Mouse (Mus musculus) forebrain, embryonic 14.5 days (tissue): ENCODE measurements around the gene Osm. TPM values are rescaled to one million over a fixed set of nuclear protein-coding genes. Genes with fewer than 3 reads are reported as not detected.

Experiments
- ATAC-seq: fragments of 200-750 bp; cut with Nextera tagmentation; 2 replicates; pipeline ENCODE4 v1.8.0; 2017; ENCODE audit warnings: mild to moderate bottlenecking, moderate library complexity
- DNase-seq: peaks from one replicate; pipeline ENCODE4 v3.0.0-alpha.2; 2015; ENCODE audit warnings: low spot score
- H3K27ac ChIP-seq: fragments of 300-500 bp; sonication (generic); 2 replicates; pipeline ENCODE4 v1.5.1; 2014; ENCODE audit warnings: low read depth, mild to moderate bottlenecking, control low read depth, low read length, moderate library complexity
- H3K27me3 ChIP-seq: fragments of 300-500 bp; sonication (generic); replicated peaks from 2 replicates; pipeline ENCODE4 v1.6.1; 2014; ENCODE audit warnings: low read length, control low read depth, mixed read lengths; ENCODE audit not compliant: control insufficient read depth, insufficient read depth
- H3K36me3 ChIP-seq: fragments of 300-500 bp; sonication (generic); 2 replicates; pipeline ENCODE4 v1.6.1; 2014; ENCODE audit warnings: low read length, control low read depth; ENCODE audit not compliant: control insufficient read depth, insufficient read depth
- H3K4me1 ChIP-seq: fragments of 300-500 bp; sonication (generic); 2 replicates; pipeline ENCODE4 v1.6.1; 2014; ENCODE audit warnings: antibody characterized with exemption, low read length, control low read depth; ENCODE audit not compliant: control insufficient read depth, insufficient read depth
- H3K4me2 ChIP-seq: fragments of 300-500 bp; sonication (generic); 2 replicates; pipeline ENCODE4 v1.6.1; 2014; ENCODE audit warnings: mild to moderate bottlenecking, control low read depth, low read length
- H3K4me3 ChIP-seq: fragments of 300-500 bp; sonication (generic); 2 replicates; pipeline ENCODE4 v1.5.1; 2014; ENCODE audit warnings: low read depth, low read length, control low read depth
- H3K9ac ChIP-seq: fragments of 300-500 bp; sonication (generic); 2 replicates; pipeline ENCODE4 v1.6.1; 2014; ENCODE audit warnings: mild to moderate bottlenecking, low read length, control low read depth, moderate library complexity
- H3K9me3 ChIP-seq: fragments of 300-500 bp; sonication (generic); replicated peaks from 2 replicates; pipeline ENCODE4 v1.6.1; 2016; ENCODE audit warnings: low read length, control low read depth, mixed read lengths; ENCODE audit not compliant: control insufficient read depth
- WGBS: fragments of 180-500 bp; shearing (Covaris S2); extraction: QIAGEN DNeasy Blood & Tissue Kit; methylation state at CpG from one replicate; pipeline ENCODE4 v1.1.7; 2014; 5-methylcytosine and 5-hydroxymethylcytosine counted together
- polyA plus RNA-seq: library from polyadenylated mRNA; unstranded; fragments of >200 nt; fragmentation: Nextera tagmentation; extraction: Ambion mirVana; gene quantifications from 2 replicates; pipeline ENCODE4 v1.2.1, GENCODE M21; 2014

Osm gene
- polyA plus RNA-seq, 1 experiment from 2014 or later, result 0.14 TPM

DNA sequence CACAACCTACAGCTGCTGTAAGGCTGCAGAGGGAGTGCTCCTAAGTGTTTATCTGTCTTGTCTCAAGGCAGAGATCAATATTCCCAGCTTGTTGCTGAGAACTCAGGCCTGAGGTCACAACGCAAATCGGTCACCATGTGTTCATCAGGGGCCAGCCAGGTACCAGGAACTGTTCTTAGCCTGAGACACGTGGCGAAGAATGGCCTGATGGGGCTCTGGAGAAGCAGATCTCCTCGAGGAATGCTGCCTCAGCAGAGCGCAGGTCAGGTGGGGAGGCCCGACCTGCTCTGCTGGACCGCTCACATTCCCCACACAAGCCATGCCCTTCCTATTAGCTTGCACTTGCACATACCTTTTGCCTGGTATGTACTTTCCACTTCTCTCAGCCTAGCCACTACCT lies 39.6 kb upstream of the Osm start:
- no peak overlapping the region for H3K4me2 ChIP-seq
- WGBS, result 85% methylated on average over 8 of the region's 8 CpGs
- no peaks in the 10 kb centered on the region for H3K36me3 ChIP-seq
- H3K27ac ChIP-seq, result no peak overlapping the region
- no peaks in the 10 kb centered on the region for H3K9me3 ChIP-seq
- no peak for ATAC-seq
- no peak overlapping the region for H3K9ac ChIP-seq
- H3K27me3 ChIP-seq, result no peaks in the 10 kb centered on the region
- H3K4me1 ChIP-seq, result no peaks in the 10 kb centered on the region
- DNase-seq, result no peak
- no peak overlapping the region for H3K4me3 ChIP-seq

- H3K4me2 ChIP-seq, result no peak overlapping the region
- no peak overlapping the region for H3K4me3 ChIP-seq
- no peaks in the 10 kb centered on the region for H3K36me3 ChIP-seq
- DNase-seq, result no peak
- H3K27me3 ChIP-seq, result no peaks in the 10 kb centered on the region
- H3K9ac ChIP-seq, result no peak overlapping the region
- no peaks in the 10 kb centered on the region for H3K4me1 ChIP-seq
- 68% methylated on average over 1 of the region's 1 CpGs for WGBS
- no peaks in the 10 kb centered on the region for H3K9me3 ChIP-seq
- H3K27ac ChIP-seq, result no peak overlapping the region
- no peak for ATAC-seq
Observed at GRCm38 (mm10) chr11:4197691-4198090, 38.5 kb upstream of the Osm start.

DNA sequence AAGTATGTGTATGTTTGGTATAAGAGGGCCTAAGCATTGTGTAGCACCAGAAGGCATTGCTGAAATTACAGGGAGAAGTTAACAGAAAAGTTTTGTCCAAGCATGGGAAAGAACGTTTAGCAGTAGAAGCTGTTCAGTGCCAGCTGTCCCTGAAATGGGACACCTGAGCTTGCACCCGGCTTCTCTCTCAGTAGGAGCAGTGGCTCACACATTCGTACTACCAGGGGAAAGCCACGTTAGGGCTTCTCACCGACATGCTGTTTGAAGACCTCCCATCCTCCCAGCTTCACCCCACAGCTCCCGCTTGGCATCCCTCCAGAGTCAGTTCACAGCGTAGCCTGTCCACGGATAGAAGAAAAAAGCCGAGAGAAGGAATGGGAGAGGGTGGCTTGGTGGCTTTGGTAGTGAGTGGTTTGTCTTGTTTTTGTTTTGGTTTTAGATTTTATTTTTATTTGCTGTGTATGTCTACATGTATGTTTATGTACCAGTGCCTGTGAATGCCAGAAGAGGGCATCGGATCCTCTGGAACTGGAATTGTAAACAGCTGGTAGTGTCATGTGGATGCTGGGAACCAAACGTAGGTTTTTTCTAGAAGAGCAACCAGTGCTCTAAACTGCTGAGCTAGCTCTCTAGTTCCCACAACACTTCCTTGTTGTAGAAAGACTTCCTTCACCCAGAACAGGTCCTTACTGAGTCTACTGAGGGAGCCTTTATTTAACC lies 34.1 kb upstream of the Osm start:
- no peak overlapping the region for H3K4me2 ChIP-seq
- peaks cover 9% of the 10 kb centered on the region; the same call in 1 of the 2 replicates for H3K36me3 ChIP-seq
- H3K4me1 ChIP-seq, result no peaks in the 10 kb centered on the region
- H3K9me3 ChIP-seq, result no peaks in the 10 kb centered on the region
- no peak for DNase-seq
- H3K4me3 ChIP-seq, result no peak overlapping the region
- no peak overlapping the region for H3K27ac ChIP-seq
- ATAC-seq, result no peak
- H3K9ac ChIP-seq, result no peak overlapping the region
- no peaks in the 10 kb centered on the region for H3K27me3 ChIP-seq
- WGBS, result 73% methylated on average over 11 of the region's 11 CpGs

- DNase-seq (no peak), ATAC-seq (no peak)
- Histone ChIP-seq H3K9ac (no peak overlapping the region), H3K27ac (no peak overlapping the region), H3K4me2 (no peak overlapping the region), H3K27me3 (no peaks in the 10 kb centered on the region), H3K9me3 (no peaks in the 10 kb centered on the region), H3K4me3 (no peak overlapping the region), H3K36me3 (peaks cover 16% of the 10 kb centered on the region; the same call in 1 of the 2 replicates), H3K4me1 (no peaks in the 10 kb centered on the region)
- 85% methylated on average over 12 of the region's 12 CpGs for WGBS
Observed at GRCm38 (mm10) chr11:4202995-4203704, 33.1 kb upstream of the Osm start.

DNA sequence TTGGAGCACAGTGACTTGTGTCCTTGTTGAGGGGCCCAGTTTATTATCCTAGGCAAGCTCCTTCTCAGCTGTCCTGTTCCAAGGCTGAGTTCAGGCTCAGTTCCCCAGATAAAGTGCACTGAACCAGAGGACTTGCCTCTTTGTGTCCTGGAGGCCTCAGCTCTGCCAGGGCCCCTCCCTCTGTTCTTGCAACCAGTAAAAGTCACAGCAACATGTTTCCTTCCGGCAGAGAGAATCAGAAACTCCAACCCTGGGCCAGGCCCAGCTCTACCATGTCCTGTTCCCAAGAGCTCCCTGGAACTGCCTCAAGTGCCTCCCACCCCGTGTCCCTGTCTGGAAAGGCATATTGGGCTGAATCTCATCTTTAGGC lies 32.5 kb upstream of the Osm start:
- WGBS, result 56% methylated on average over 2 of the region's 2 CpGs
- ATAC-seq, result no peak

DNA sequence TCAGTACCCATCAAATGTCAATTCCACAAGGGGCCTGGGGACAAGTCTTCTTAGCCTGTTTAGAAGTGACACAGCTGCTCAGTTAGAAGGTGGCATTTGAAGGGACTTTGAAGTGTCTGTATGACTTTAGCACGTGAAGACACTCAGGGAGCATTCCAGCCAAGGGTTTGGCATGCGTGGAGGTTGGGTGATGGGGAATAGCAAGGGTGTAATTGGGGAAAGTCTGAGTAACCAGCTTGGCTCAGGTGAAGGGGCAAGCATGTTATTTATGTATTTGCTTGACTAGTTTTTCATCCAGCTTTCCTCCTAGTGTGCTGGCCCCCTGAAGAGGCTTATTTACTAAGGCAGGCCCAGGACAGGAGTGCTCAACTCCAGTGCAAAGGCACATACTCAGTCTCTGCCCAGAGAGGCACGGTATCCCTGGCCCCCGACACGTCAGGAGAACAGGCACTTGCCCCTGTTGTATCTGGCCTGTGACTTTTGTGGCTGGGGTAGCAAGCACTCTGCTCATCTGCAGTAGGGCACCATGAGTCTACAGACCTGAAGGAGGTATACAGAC lies 31.0 kb upstream of the Osm start:
- no peaks in the 10 kb centered on the region for H3K9me3 ChIP-seq
- no peaks in the 10 kb centered on the region for H3K27me3 ChIP-seq
- peaks cover 30% of the 10 kb centered on the region for H3K36me3 ChIP-seq
- no peak overlapping the region for H3K4me3 ChIP-seq
- no peak overlapping the region for H3K4me2 ChIP-seq
- H3K4me1 ChIP-seq, result no peaks in the 10 kb centered on the region
- no peak overlapping the region for H3K9ac ChIP-seq
- no peak for ATAC-seq
- H3K27ac ChIP-seq, result no peak overlapping the region
- no peak for DNase-seq
- WGBS, result 83% methylated on average over 5 of the region's 5 CpGs

More for the DNA sequence above, 32.5 kb upstream of the Osm start:
- no peak overlapping the region for H3K27ac ChIP-seq
- peaks cover 20% of the 10 kb centered on the region; the same call in 1 of the 2 replicates for H3K36me3 ChIP-seq
- H3K9ac ChIP-seq, result no peak overlapping the region
- H3K4me2 ChIP-seq, result no peak overlapping the region
- H3K9me3 ChIP-seq, result no peaks in the 10 kb centered on the region
- H3K4me1 ChIP-seq, result no peaks in the 10 kb centered on the region
- H3K27me3 ChIP-seq, result no peaks in the 10 kb centered on the region
- no peak for DNase-seq
- no peak overlapping the region for H3K4me3 ChIP-seq

DNA sequence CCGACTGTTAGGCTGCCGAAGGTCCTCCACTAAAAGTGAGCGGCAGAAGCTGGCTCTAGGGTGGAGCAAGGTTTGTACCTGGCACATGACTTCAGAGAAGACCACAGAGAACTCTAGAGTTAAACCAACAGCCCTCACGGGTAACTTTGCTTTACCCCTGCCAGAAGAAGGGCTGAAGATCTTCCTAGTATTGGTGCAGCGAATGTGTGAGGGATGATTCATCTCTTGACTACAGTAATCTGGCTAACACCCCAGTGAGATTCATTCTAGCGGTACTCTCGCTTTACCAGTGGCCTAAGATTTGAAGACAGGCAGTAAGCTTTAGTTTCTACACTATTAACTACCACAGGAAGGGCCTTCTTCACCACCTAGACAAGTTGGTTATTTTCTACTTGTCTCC lies 30.3 kb upstream of the Osm start:
- ATAC-seq, result no peak
- Histone ChIP-seq H3K27ac (no peak overlapping the region), H3K4me2 (no peak overlapping the region), H3K9ac (no peak overlapping the region), H3K9me3 (no peaks in the 10 kb centered on the region), H3K36me3 (peaks cover 36% of the 10 kb centered on the region), H3K4me3 (no peak overlapping the region), H3K27me3 (no peaks in the 10 kb centered on the region), H3K4me1 (no peaks in the 10 kb centered on the region)
- DNase-seq, result no peak
- WGBS, result 90% methylated on average over 7 of the region's 7 CpGs

DNA sequence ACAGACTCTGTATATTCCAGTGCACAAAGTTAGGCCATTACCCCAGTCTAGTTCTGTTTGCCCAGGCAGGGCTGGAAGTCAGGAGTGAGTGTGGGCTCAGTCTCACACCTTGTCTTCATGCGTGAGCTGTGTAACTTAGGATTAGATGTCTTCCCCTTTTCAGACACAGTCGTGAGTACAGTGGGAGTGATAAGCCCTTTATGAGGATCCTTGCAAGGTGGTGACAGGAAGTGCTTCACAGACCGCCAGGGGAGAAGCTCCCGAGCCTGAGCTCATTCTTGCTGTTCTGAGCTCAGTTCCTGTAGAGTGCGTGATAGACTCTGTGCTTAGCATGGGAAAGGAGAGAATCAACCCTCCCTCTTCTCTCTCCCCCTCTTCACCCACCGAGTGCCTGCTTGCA lies 29.7 kb upstream of the Osm start:
- Histone ChIP-seq H3K27me3 (no peaks in the 10 kb centered on the region), H3K4me2 (no peak overlapping the region), H3K4me1 (no peaks in the 10 kb centered on the region), H3K27ac (no peak overlapping the region), H3K36me3 (peaks cover 36% of the 10 kb centered on the region), H3K9ac (no peak overlapping the region), H3K9me3 (no peaks in the 10 kb centered on the region), H3K4me3 (no peak overlapping the region)
- DNase-seq (no peak), ATAC-seq (no peak)
- WGBS, result 88% methylated on average over 6 of the region's 6 CpGs

GRCm38 (mm10) chr11:4207655-4208054 lies 28.6 kb upstream of the Osm start:
- H3K9me3 ChIP-seq, result no peaks in the 10 kb centered on the region
- H3K27ac ChIP-seq, result no peak overlapping the region
- no peak overlapping the region for H3K4me3 ChIP-seq
- no peak overlapping the region for H3K9ac ChIP-seq
- H3K27me3 ChIP-seq, result no peaks in the 10 kb centered on the region
- no peak for ATAC-seq
- 93% methylated on average over 9 of the region's 9 CpGs for WGBS
- no peak overlapping the region for H3K4me2 ChIP-seq
- no peak for DNase-seq
- peaks cover 44% of the 10 kb centered on the region for H3K36me3 ChIP-seq
- no peaks in the 10 kb centered on the region for H3K4me1 ChIP-seq
